Mouse (Mus musculus) MN1 (cell line): Measurements from ENCODE around the gene Mul1.

Experiments used
- DNase-seq: peaks from one replicate; pipeline ENCODE4 v3.0.0-alpha.2; 2016; ENCODE audit warnings: low spot score

The Mul1 gene

GRCm38 (mm10) chr4:138440062-138440461 is 5.6 kb downstream of the Mul1 start:
- peak; percentile 60 for DNase-seq

- no peak for DNase-seq
Observed at GRCm38 (mm10) chr4:138444941-138445340, 10.5 kb downstream of the Mul1 start.

- DNase-seq = no peak
Observed at GRCm38 (mm10) chr4:138446981-138447380, 12.5 kb downstream of the Mul1 start.

- DNase-seq = peak; percentile 99
Observed at GRCm38 (mm10) chr4:138447387-138447786, 12.9 kb downstream of the Mul1 start.

- DNase-seq = no peak
Observed at GRCm38 (mm10) chr4:138447827-138448602, 13.5 kb downstream of the Mul1 start.

- DNase-seq = no peak
Observed at GRCm38 (mm10) chr4:138448872-138449615, 14.6 kb downstream of the Mul1 start.

GRCm38 (mm10) chr4:138449636-138450314 is 15.3 kb downstream of the Mul1 start:
- no peak for DNase-seq

- no peak for DNase-seq
Observed at GRCm38 (mm10) chr4:138452306-138453096, 18.0 kb downstream of the Mul1 start.

- DNase-seq = peak; percentile 77
Observed at GRCm38 (mm10) chr4:138453097-138453752, 18.8 kb downstream of the Mul1 start.

GRCm38 (mm10) chr4:138453753-138454570 is 19.5 kb downstream of the Mul1 start, which contains the start of gene Camk2n1:
Gene Camk2n1 (plus strand): TSS chr4:138454314.
- peak; percentile 89 for DNase-seq

- peak; percentile 72 for DNase-seq
Observed at GRCm38 (mm10) chr4:138454571-138455140, 20.2 kb downstream of the Mul1 start.

- peak; percentile 75 for DNase-seq
Observed at GRCm38 (mm10) chr4:138455141-138455955, 20.9 kb downstream of the Mul1 start.

GRCm38 (mm10) chr4:138455956-138456341 is 21.5 kb downstream of the Mul1 start:
- peak; percentile 67 for DNase-seq

GRCm38 (mm10) chr4:138456536-138456935 is 22.1 kb downstream of the Mul1 start:
- DNase-seq = peak; percentile 60

- no peak for DNase-seq
Observed at GRCm38 (mm10) chr4:138457091-138457490, 22.6 kb downstream of the Mul1 start.

GRCm38 (mm10) chr4:138458171-138458570 is 23.7 kb downstream of the Mul1 start:
- no peak for DNase-seq

GRCm38 (mm10) chr4:138458735-138459440 is 24.4 kb downstream of the Mul1 start:
- DNase-seq = peak; percentile 42

GRCm38 (mm10) chr4:138459775-138460174 is 25.3 kb downstream of the Mul1 start:
- no peak for DNase-seq
